Mouse (Mus musculus) thymus, adult 2 months (tissue): Measurements from ENCODE around the gene Grasp.

Experiments
- CTCF ChIP-seq: fragments of 200-500 bp; IDR thresholded peaks from 2 replicates; pipeline ENCODE4 v1.5.1; 2012; ENCODE audit warnings: mild to moderate bottlenecking, control low read depth, low read length, moderate library complexity, borderline replicate concordance; ENCODE audit not compliant: control insufficient read depth, poor library complexity, insufficient read depth; ENCODE audit errors: extremely low read depth
- POLR2A ChIP-seq: fragments of 200-500 bp; IDR thresholded peaks from 2 replicates; pipeline ENCODE4 v1.6.1; 2012; ENCODE audit warnings: mild to moderate bottlenecking, low read length, control low read depth, moderate library complexity; ENCODE audit not compliant: control insufficient read depth, poor library complexity, insufficient read depth; ENCODE audit errors: extremely low read depth

DNA sequence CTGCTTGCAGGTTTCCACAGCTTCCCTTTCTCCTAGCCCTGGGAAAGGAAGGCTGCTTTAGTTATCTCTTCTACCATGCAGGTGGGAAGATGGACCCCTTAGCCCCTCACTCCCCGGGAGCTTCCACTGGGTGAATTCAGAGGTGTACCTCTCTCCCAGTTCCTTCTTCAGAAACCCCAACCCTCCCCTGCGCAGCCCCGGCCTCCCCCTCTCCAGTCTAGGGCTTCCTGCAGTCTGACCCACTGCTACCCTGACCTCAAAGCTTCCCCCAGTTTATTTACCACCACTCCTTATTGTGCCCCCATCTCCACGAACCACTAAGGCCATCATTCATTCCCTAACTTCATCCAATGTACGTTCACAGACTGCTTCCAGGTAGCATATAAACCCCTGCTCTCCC, 392 bp upstream of the Grasp start:
- TF ChIP-seq POLR2A (no peak), CTCF (no peak)
